Mouse (Mus musculus) hindbrain, embryonic 14.5 days (tissue): ENCODE results near the gene Tbk1. TPM values are rescaled to one million over a fixed set of nuclear protein-coding genes. Genes with fewer than 3 reads are reported as not detected.

Source experiments
- ATAC-seq: fragments of 200-750 bp; cut with Nextera tagmentation; 2 replicates; pipeline ENCODE4 v1.8.0; 2017; ENCODE audit warnings: moderate number of reproducible peaks, mild to moderate bottlenecking, moderate TSS enrichment, moderate library complexity; ENCODE audit not compliant: low FRiP score
- DNase-seq: peaks from one replicate; pipeline ENCODE4 v3.0.0-alpha.2; 2015; ENCODE audit warnings: low spot score
- H3K27ac ChIP-seq: fragments of 300-500 bp; sonication (generic); 2 replicates; pipeline ENCODE4 v1.5.1; 2014; ENCODE audit warnings: mild to moderate bottlenecking, moderate library complexity
- H3K27me3 ChIP-seq: fragments of 300-500 bp; sonication (generic); 2 replicates; pipeline ENCODE4 v1.6.1; 2014; ENCODE audit warnings: mild to moderate bottlenecking, low read length, mixed read lengths; ENCODE audit not compliant: control insufficient read depth, insufficient read depth
- H3K36me3 ChIP-seq: fragments of 300-500 bp; sonication (generic); replicated peaks from 2 replicates; pipeline ENCODE4 v1.6.1; 2014; ENCODE audit not compliant: control insufficient read depth, insufficient read depth
- H3K4me1 ChIP-seq: fragments of 300-500 bp; sonication (generic); replicated peaks from 2 replicates; pipeline ENCODE4 v1.6.1; 2014; ENCODE audit warnings: antibody characterized with exemption, low read length, mixed read lengths; ENCODE audit not compliant: control insufficient read depth, insufficient read depth
- H3K4me2 ChIP-seq: fragments of 300-500 bp; sonication (generic); replicated peaks from 2 replicates; pipeline ENCODE4 v1.6.1; 2014; ENCODE audit warnings: mild to moderate bottlenecking, moderate library complexity
- H3K4me3 ChIP-seq: fragments of 300-500 bp; sonication (generic); replicated peaks from 2 replicates; pipeline ENCODE4 v1.5.1; 2014; ENCODE audit warnings: mild to moderate bottlenecking, low read length
- H3K9ac ChIP-seq: fragments of 300-500 bp; sonication (generic); 2 replicates; pipeline ENCODE4 v1.6.1; 2014
- H3K9me3 ChIP-seq: fragments of 300-500 bp; sonication (generic); 2 replicates; pipeline ENCODE4 v1.6.1; 2016; ENCODE audit warnings: low read length; ENCODE audit not compliant: control insufficient read depth
- WGBS: fragments of 180-500 bp; shearing (Covaris S2); extraction: QIAGEN DNeasy Blood & Tissue Kit; methylation state at CpG from one replicate; pipeline ENCODE4 v1.1.7; 2014; 5-methylcytosine and 5-hydroxymethylcytosine counted together
- microRNA-seq: library from miRNA; unstranded; fragments of <30 nt; microRNA quantifications from one replicate; pipeline ENCODE4, GENCODE M21; 2016
- polyA plus RNA-seq: library from polyadenylated mRNA; unstranded; fragments of >200 nt; fragmentation: Nextera tagmentation; extraction: Ambion mirVana; gene quantifications from 2 replicates; pipeline ENCODE4 v1.2.1, GENCODE M21; 2014

Gene Tbk1
- polyA plus RNA-seq, 1 experiment from 2014 or later, result 33.4 TPM

DNA sequence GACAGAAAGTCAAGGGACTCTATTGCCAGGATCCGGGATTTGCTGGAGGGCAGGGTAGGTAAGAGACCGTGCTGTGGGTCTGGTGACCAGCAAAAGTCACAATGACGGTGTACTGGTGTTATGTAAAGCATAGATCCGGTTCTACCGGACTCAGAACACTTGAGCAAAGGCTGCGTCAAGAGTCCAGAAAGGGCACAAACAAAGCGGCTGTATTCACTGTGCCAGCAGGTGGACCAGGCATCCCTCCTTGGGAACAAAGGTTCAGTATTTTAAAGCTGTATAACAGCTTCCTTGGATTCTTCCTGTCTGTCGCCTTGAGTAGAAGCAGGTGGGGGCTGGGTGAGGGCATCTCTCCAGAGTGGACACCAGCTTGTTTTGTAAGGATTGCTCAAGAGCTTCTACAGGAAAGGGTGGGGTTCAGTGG, 88.1 kb downstream of the Tbk1 start:
- no peak overlapping the region for H3K4me2 ChIP-seq
- H3K4me3 ChIP-seq, result no peak overlapping the region
- 0 out of 2 replicates have a peak, but pooled peaks cover 2% of the 10 kb centered on the region for H3K4me1 ChIP-seq
- no peak overlapping the region for H3K9ac ChIP-seq
- H3K27ac ChIP-seq, result no peak overlapping the region
- DNase-seq (no peak), ATAC-seq (no peak)
- no peaks in the 10 kb centered on the region for H3K36me3 ChIP-seq
- no peaks in the 10 kb centered on the region for H3K27me3 ChIP-seq
- WGBS, result 74% methylated on average over 8 of the region's 8 CpGs
- no peaks in the 10 kb centered on the region for H3K9me3 ChIP-seq

DNA sequence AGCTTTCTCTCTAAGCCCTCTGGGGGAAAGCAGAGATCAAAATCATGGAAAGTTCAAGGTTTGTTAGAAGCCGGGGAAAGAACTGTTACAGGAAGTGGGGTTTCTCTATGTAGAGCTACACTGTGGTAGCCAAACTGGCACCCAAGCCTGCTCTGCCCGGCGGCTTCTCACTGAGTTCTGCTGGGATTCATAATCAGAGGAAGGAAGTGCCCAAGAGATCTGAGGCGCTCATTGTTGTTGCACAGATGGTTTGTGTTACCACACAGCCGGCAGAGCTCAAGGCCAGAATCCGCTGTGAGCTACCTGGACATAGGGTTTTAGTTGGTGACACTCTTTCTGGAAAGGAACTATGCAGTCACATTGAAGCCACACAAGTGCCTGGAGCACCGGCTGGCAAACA, 88.6 kb downstream of the Tbk1 start:
- Histone ChIP-seq H3K4me2 (no peak overlapping the region), H3K9ac (no peak overlapping the region), H3K36me3 (no peaks in the 10 kb centered on the region), H3K27me3 (no peaks in the 10 kb centered on the region), H3K9me3 (no peaks in the 10 kb centered on the region), H3K27ac (no peak overlapping the region), H3K4me1 (0 out of 2 replicates have a peak, but pooled peaks cover 2% of the 10 kb centered on the region), H3K4me3 (no peak overlapping the region)
- 84% methylated on average over 7 of the region's 7 CpGs for WGBS
- DNase-seq (no peak), ATAC-seq (no peak)

DNA sequence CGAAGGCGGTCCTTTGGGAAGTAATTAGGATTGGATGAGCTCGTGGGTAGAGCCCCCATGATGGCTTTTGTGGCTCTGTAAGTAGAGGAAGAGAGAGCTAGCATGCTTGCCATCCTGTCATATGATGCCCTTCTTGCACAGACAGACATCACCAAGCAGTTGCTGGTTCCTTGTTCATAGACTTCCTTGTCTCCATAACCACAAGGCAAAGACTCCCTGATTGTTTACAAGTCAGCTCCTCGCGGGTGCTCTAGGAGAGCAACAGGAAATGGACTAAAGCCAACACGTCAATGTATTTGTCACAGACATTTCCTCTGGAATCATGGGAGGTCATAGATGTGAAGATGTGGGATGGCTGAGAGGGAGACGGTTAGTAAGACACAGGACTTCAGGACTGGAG, 90.0 kb downstream of the Tbk1 start:
- Histone ChIP-seq H3K36me3 (no peaks in the 10 kb centered on the region), H3K9me3 (no peaks in the 10 kb centered on the region), H3K9ac (no peak overlapping the region), H3K4me2 (no peak overlapping the region), H3K4me1 (0 out of 2 replicates have a peak, but pooled peaks cover 2% of the 10 kb centered on the region), H3K27ac (no peak overlapping the region), H3K27me3 (no peaks in the 10 kb centered on the region), H3K4me3 (no peak overlapping the region)
- WGBS, result 84% methylated on average over 7 of the region's 7 CpGs
- DNase-seq (no peak), ATAC-seq (no peak)

Small RNA genes lying within 50 kb of the gene (microRNA-seq; reads per million reads assigned to microRNA genes)
- gene Gm24330, result not detected

Other genes starting within 250 kb of the Tbk1 start
- gene Tbc1d30, start 235.5 kb downstream of the Tbk1 start, polyA plus RNA-seq, result 24.8 and 26.6 TPM in 2 replicates
- gene Gns, start 221.7 kb downstream of the Tbk1 start, polyA plus RNA-seq, result 53.1 and 54.3 TPM in 2 replicates
- gene Rassf3, start 110.4 kb downstream of the Tbk1 start, polyA plus RNA-seq, result 5.8 and 6.5 TPM in 2 replicates
- 31.7 and 41.0 TPM in 2 replicates for gene Xpot, start 39.5 kb upstream of the Tbk1 start, polyA plus RNA-seq
- gene D930020B18Rik, start 54.8 kb upstream of the Tbk1 start, polyA plus RNA-seq, result 0.16 and 0.31 TPM in 2 replicates
- gene BC048403, start 153.2 kb upstream of the Tbk1 start, polyA plus RNA-seq, result 2.8 and 3.0 TPM in 2 replicates